Mouse (Mus musculus) erythroblast, embryonic 14.5 days (primary cell): ENCODE results near the gene Lcn6. TPM values are rescaled to one million over a fixed set of nuclear protein-coding genes. Genes with fewer than 3 reads are reported as not detected.
"Not testable (repeated sequence)": the region's sequence is repeated elsewhere in the genome, so short reads cannot be mapped to it uniquely, and the experiment has no call there.

Experiments used
- H3K27me3 ChIP-seq: 2 replicates; pipeline ENCODE4 v1.6.1; 2012; ENCODE audit warnings: inconsistent platforms; ENCODE audit not compliant: control insufficient read depth
- H3K36me3 ChIP-seq: 2 replicates; pipeline ENCODE4 v1.6.1; 2012; ENCODE audit warnings: mild to moderate bottlenecking, inconsistent platforms; ENCODE audit not compliant: control insufficient read depth
- H3K4me1 ChIP-seq: 2 replicates; pipeline ENCODE4 v1.6.1; 2012; ENCODE audit warnings: inconsistent platforms; ENCODE audit not compliant: control insufficient read depth
- H3K4me3 ChIP-seq: replicated peaks from 2 replicates; pipeline ENCODE3; 2012; ENCODE audit warnings: moderate library complexity, mild to moderate bottlenecking, inconsistent platforms
- H3K9me3 ChIP-seq: 2 replicates; pipeline ENCODE4 v1.6.1; 2012; ENCODE audit warnings: low read length, inconsistent platforms, mixed read lengths; ENCODE audit not compliant: control insufficient read depth
- GATA1 ChIP-seq: IDR thresholded peaks from 2 replicates; pipeline ENCODE4 v1.6.1; 2012; ENCODE audit warnings: low read length, inconsistent platforms, mixed read lengths
- TAL1 ChIP-seq: IDR thresholded peaks from 3 replicates; pipeline ENCODE4 v1.6.1; 2012; ENCODE audit warnings: low read length, inconsistent platforms, mixed read lengths
- polyA plus RNA-seq: library from polyadenylated mRNA; stranded (reverse); fragments of >175 nt; gene quantifications from 2 replicates; pipeline ENCODE4 v1.2.3, GENCODE M21; 2012

Lcn6 gene
- polyA plus RNA-seq, 1 experiment, result not detected

GRCm38 (mm10) chr2:25694605-25695004 is 18.0 kb downstream of the Lcn6 start:
- Histone ChIP-seq H3K9me3 (no peaks in the 10 kb centered on the region), H3K4me1 (no peaks in the 10 kb centered on the region), H3K4me3 (no peak overlapping the region), H3K36me3 (no peaks in the 10 kb centered on the region), H3K27me3 (no peaks in the 10 kb centered on the region)
- TF ChIP-seq TAL1, result no peak
- TF ChIP-seq GATA1, result no peak

- Histone ChIP-seq H3K36me3 (no peaks in the 10 kb centered on the region), H3K4me3 (no peak overlapping the region), H3K4me1 (no peaks in the 10 kb centered on the region), H3K9me3 (no peaks in the 10 kb centered on the region), H3K27me3 (no peaks in the 10 kb centered on the region)
- no peak for TF ChIP-seq GATA1
- no peak for TF ChIP-seq TAL1
Measured at GRCm38 (mm10) chr2:25696951-25697350, 20.4 kb downstream of the Lcn6 start.

- Histone ChIP-seq H3K27me3 (no peaks in the 10 kb centered on the region), H3K9me3 (no peaks in the 10 kb centered on the region), H3K36me3 (no peaks in the 10 kb centered on the region), H3K4me3 (no peak overlapping the region), H3K4me1 (no peaks in the 10 kb centered on the region)
- TF ChIP-seq TAL1 (no peak), GATA1 (no peak)
Measured at GRCm38 (mm10) chr2:25698696-25699095, 22.1 kb downstream of the Lcn6 start.

- H3K4me3 ChIP-seq, H3K4me1 ChIP-seq, H3K9me3 ChIP-seq, H3K36me3 ChIP-seq, H3K27me3 ChIP-seq: not testable (repeated sequence)
Measured at GRCm38 (mm10) chr2:25699743-25700142, 23.2 kb downstream of the Lcn6 start, which contains the start of gene Obp2a. Obp2a (plus strand) TSS chr2:25700043.

GRCm38 (mm10) chr2:25701001-25701400 is 24.4 kb downstream of the Lcn6 start:
- TF ChIP-seq GATA1 (no peak), TAL1 (no peak)
- no peak overlapping the region for H3K4me3 ChIP-seq
- no peaks in the 10 kb centered on the region for H3K36me3 ChIP-seq
- no peaks in the 10 kb centered on the region for H3K4me1 ChIP-seq
- H3K27me3 ChIP-seq, result no peaks in the 10 kb centered on the region; the same call in 1 of the 2 replicates
- H3K9me3 ChIP-seq, result no peaks in the 10 kb centered on the region

- Histone ChIP-seq H3K27me3 (peaks cover 16% of the 10 kb centered on the region), H3K4me1 (peaks cover 9% of the 10 kb centered on the region), H3K4me3 (no peak overlapping the region), H3K36me3 (no peaks in the 10 kb centered on the region), H3K9me3 (no peaks in the 10 kb centered on the region)
- no peak for TF ChIP-seq GATA1
- TF ChIP-seq TAL1, result no peak
Measured at GRCm38 (mm10) chr2:25703706-25704105, 27.1 kb downstream of the Lcn6 start.

GRCm38 (mm10) chr2:25706643-25707481 is 30.3 kb downstream of the Lcn6 start, which contains the start of gene Bmyc:
Bmyc (plus strand) TSS chr2:25706739.
- no peaks in the 10 kb centered on the region for H3K36me3 ChIP-seq
- peak within 1 kb of the TSS; percentile 62 for H3K4me3 ChIP-seq
- TF ChIP-seq TAL1 (no peak), GATA1 (no peak)
- peaks cover 9% of the 10 kb centered on the region for H3K4me1 ChIP-seq
- peaks cover 16% of the 10 kb centered on the region for H3K27me3 ChIP-seq
- H3K9me3 ChIP-seq, result no peaks in the 10 kb centered on the region

- H3K4me3 ChIP-seq, result no peak overlapping the region
- H3K27me3 ChIP-seq, result peaks cover 16% of the 10 kb centered on the region
- H3K4me1 ChIP-seq, result peaks cover 9% of the 10 kb centered on the region
- no peaks in the 10 kb centered on the region for H3K36me3 ChIP-seq
- no peaks in the 10 kb centered on the region for H3K9me3 ChIP-seq
- TF ChIP-seq GATA1 (no peak), TAL1 (no peak)
Measured at GRCm38 (mm10) chr2:25708121-25708520, 31.5 kb downstream of the Lcn6 start.

GRCm38 (mm10) chr2:25709056-25709455 is 32.5 kb downstream of the Lcn6 start:
- H3K9me3 ChIP-seq, H3K36me3 ChIP-seq, H3K4me1 ChIP-seq, H3K4me3 ChIP-seq: not testable (repeated sequence)
- H3K27me3 ChIP-seq, result peaks cover 16% of the 10 kb centered on the region

GRCm38 (mm10) chr2:25709791-25710190 is 33.2 kb downstream of the Lcn6 start:
- not testable (repeated sequence) for H3K4me1 ChIP-seq, H3K4me3 ChIP-seq, H3K36me3 ChIP-seq, H3K9me3 ChIP-seq
- peaks cover 16% of the 10 kb centered on the region for H3K27me3 ChIP-seq

GRCm38 (mm10) chr2:25711641-25712040 is 35.1 kb downstream of the Lcn6 start:
- H3K9me3 ChIP-seq, H3K4me1 ChIP-seq, H3K36me3 ChIP-seq, H3K4me3 ChIP-seq: not testable (repeated sequence)
- peaks cover 10% of the 10 kb centered on the region for H3K27me3 ChIP-seq
